Mouse (Mus musculus): ENCODE measurements around the gene Vmn1r124.
"Not testable (repeated sequence)": the region's sequence is repeated elsewhere in the genome, so short reads cannot be mapped to it uniquely, and the experiment has no call there.

The Vmn1r124 gene

DNA sequence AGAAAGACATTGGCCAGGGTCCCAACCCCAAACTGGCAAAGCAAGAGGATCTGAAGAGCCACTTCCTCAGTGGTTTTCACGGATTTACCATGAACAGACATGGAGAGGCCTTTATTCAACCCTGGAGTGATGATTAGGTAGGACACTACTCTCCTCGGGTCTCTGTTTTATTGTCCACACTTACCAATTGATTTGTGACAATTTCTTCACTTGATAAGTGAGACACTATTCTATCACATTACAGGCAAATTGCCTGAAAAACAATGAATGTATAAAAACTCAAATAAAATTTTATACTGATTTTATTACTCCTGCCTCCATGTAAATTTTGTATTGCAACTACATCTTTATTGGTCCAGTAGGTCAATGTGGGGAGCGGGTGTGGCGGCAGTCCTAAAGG is at the start of gene Vmn1r124:
TSS of gene Vmn1r124 (minus strand) at position 101 of the 400 bp plus-strand sequence.
- not testable (repeated sequence) for DNase-seq

DNA sequence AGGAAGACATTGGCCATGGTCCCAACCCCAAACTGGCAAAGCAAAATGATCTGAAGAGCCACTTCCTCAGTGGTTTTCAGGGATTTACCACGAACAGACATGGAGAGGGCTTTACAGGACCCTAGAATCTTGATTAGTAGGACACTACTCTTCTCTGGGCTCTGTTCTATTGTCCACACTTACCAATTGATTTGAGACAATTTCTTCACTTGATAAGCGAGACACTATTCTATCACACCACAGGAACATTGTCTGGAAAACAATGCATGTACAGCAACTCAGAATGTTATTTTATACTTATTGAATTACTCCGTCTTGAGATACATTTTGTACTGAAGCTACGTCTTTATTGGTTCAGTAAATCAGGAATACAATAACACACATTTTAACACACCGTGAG is 41.0 kb upstream of the Vmn1r124 start, which contains the start of gene Vmn1r126:
TSS of gene Vmn1r126 (minus strand) at position 101 of the 400 bp plus-strand sequence.
- DNase-seq: not testable (repeated sequence)

DNA sequence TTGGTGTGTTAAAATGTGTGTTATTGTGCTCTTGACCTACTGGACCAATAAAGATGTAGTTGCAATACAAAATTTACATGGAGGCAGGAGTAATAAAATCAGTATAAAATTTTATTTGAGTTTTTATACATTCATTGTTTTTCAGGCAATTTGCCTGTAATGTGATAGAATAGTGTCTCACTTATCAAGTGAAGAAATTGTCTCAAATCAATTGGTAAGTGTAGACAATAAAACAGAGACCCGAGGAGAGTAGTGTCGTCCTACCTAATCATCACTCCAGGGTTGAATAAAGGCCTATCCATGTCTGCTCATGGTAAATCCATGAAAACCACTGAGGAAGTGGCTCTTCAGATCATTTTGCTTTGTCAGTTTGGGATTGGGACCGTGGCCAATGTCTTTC is 11.5 kb upstream of the Vmn1r124 start, which contains the start of gene Vmn1r125:
TSS of gene Vmn1r125 (plus strand) at position 301 of the 400 bp plus-strand sequence.
- DNase-seq: not testable (repeated sequence)
